Mouse (Mus musculus): ENCODE results near the gene Anxa6.

The Anxa6 gene

DNA sequence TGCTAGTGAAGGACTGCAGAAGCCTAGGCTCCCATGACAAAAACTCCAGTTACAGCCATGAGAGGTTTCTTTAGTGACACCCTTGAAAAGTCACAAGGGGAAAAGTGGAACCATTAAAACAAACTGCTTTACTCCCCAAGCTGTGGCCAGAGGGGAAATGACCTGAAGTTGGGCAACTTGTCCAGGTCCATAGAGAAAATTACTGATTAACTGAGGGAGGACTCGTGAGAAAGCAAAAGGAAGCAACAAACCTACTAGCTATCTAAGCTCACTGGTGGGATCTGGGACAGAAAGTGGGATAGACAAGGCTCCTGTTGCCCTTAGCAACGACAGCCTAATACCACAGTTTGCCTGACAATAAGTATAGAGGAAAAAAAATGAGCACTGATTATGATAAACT lies 4.7 kb downstream of the Anxa6 start:
- no peak for DNase-seq

GRCm38 (mm10) chr11:55027204-55027855 lies 5.9 kb downstream of the Anxa6 start:
- no peak for DNase-seq

DNA sequence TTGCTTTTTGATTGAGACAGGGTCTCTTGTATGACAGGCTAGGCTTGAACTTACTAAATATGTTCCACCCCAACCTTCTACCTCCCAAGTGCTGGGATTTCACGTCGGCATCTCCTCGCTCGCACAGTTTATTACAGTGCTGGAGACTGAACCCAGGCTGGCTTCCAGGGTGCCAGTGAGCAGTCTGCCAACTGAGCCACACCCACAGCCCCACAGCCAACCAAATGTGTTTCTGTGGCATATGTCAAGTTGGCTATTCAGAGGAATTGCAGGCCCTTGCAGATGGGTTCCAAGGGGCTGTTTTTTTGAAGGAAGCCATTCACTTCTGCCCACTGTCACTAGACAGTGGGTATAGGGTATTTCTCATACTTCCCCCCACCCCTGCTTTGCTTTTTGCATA lies 7.3 kb downstream of the Anxa6 start:
- DNase-seq: peak; percentile 55 to 76

- no peak for DNase-seq
Observed at GRCm38 (mm10) chr11:55023583-55023982, 9.7 kb downstream of the Anxa6 start.

GRCm38 (mm10) chr11:55023049-55023564 lies 10.1 kb downstream of the Anxa6 start:
- DNase-seq: peak; percentile 93 to 97

DNA sequence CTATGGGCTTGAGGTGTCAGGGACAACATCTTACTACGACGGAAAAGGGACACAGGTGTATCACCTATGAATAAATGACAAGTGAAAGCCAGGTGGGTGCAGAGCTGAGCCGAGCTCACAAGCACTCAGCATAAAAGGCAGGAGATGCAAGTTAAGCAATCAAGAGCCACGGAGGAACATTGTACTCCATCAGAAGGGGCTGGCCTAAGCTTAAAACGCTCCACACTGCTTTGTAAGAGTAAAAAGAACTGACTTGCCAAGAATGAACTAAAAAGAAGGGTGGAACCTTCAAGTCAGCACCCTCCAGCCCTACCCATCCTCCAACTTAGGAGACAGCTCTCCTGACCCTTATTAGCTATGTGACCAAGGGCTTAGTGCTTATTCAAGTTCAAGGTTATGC lies 10.7 kb downstream of the Anxa6 start:
- no peak for DNase-seq

- DNase-seq: peak; percentile 40 to 49
Observed at GRCm38 (mm10) chr11:55021859-55022258, 11.4 kb downstream of the Anxa6 start.

- DNase-seq: no peak
Observed at GRCm38 (mm10) chr11:55021458-55021857, 11.8 kb downstream of the Anxa6 start.

GRCm38 (mm10) chr11:55019711-55020110 lies 13.5 kb downstream of the Anxa6 start:
- no peak for DNase-seq

DNA sequence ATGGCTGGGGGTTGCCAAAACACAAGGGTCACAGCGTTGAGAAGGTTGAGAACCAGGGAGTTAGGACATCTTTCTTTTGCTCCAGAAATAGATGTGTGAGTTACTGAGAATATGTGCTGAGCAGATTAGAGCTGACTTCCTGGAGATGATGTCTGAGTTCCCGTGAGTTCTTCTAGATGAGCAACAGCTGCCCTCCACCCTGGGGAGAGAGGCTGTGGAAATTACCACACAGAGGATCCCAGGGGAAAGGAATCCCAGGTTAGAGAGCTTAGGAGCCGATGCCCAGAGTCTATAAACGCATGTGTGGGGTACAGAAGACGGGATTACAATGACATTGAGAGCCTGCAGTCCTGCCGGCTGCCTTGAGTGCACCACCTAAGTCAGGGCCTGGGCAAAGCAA lies 15.2 kb downstream of the Anxa6 start:
- DNase-seq: no peak

DNA sequence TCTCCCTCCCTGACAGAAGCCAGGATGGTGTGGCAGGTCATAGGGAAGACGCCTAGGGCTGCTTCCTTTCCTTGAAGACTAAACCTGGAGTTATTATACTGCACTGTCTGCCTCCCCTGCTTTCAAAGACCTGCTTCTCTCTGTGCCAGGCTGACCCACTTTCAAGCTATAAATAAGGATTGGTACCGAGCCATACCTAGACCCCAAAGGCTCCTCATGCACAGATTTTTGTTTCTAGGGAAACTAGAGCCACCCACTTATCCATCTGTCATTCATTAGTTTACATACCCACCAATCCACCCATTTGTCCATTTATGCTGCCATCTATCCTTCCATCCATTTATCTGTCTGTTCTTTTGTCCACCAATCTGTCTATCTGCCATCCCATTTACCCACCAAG lies 16.0 kb downstream of the Anxa6 start:
- no peak for DNase-seq

DNA sequence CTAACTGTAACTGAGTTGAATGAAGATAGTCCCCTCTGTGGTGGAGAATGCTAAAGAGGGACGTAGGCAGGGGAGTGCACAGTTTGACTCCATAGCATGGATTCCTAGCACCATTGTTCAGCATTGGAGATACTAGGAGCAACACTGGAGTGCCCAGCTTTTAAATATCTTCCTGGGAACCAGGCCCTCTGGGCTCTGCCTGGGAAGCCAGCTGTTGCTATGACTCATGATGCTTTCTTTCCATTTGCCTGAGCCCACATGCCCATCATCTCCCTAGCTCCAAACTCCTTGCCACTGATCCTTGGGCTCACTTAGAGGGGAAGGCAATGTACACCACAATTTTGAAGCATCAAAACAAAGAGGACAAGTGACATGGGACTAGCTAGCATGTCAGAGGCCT lies 16.5 kb downstream of the Anxa6 start:
- no peak for DNase-seq

DNA sequence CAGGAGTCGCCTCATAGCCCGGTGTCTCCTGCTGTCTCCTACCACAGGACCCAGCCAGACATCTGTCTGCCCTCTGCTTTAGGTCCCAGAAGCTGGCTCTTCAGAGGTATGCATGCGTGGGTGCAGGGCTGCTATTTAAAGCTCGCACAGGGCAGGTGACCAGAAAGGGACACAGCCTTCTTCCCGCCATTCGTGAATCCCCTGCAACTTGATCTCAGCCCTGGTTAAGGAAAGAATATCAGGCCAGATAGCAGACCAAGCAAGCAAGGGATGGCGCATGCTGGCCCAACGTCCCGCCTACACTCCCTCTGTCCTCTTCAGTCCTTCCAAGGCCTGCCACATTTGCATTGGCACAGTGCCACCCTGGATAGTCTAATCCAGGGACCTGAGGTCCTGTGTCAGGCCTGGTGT lies 17.4 kb downstream of the Anxa6 start:
- DNase-seq: peak; percentile 52 to 61

- DNase-seq: no peak
Observed at GRCm38 (mm10) chr11:55015264-55015663, 18.0 kb downstream of the Anxa6 start.

GRCm38 (mm10) chr11:55013802-55014201 lies 19.4 kb downstream of the Anxa6 start:
- no peak for DNase-seq

DNA sequence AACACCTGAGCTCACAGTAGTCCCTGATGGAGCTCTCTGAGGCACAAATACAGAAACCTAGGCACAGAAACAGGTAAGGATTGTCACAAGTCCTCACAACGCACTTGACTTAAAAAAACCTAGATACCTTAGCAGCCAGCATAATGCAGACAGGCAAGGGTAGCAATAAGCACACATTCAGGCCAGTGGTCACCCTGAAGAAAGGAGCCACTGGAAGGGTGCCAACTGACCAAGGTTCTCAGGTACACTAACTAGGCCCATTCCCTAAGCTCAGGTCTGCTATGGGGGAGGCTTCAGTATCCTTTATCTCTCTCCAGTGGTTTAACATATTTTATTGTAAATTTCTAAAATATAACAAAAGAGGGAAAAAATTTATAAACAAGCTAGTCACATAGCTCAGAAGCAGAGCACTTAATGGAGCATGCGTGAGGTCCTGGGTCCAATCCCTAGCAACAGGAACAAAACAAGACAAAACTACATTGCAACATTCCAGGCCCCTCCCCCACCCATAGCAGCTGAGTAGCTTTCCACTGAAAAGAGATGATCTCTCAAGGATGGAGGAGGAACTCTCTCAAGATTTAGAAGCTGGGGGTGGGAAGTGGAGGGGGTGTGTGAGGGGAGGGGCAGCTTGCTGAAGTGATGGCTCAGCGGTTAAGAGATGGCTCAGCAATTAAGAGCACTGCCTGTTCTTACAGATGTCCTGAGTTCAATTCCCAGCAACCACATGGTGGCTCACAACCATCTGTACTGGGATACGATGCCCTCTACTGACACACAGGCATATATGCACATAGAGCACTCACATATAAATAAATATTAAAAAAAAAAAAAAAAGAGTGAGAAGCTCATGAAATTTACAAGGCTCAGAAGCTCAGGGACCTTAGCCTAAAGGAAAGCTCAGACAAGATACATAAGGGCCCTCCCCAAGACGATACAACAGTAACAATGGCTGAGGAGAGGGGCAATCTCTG lies 20.4 kb downstream of the Anxa6 start:
- peak; percentile 72 to 76 for DNase-seq

GRCm38 (mm10) chr11:55011440-55011839 lies 21.8 kb downstream of the Anxa6 start:
- no peak for DNase-seq

GRCm38 (mm10) chr11:55008230-55008629 lies 25.0 kb downstream of the Anxa6 start:
- DNase-seq: no peak

- DNase-seq: no peak
Observed at GRCm38 (mm10) chr11:55005684-55006083, 27.6 kb downstream of the Anxa6 start.

DNA sequence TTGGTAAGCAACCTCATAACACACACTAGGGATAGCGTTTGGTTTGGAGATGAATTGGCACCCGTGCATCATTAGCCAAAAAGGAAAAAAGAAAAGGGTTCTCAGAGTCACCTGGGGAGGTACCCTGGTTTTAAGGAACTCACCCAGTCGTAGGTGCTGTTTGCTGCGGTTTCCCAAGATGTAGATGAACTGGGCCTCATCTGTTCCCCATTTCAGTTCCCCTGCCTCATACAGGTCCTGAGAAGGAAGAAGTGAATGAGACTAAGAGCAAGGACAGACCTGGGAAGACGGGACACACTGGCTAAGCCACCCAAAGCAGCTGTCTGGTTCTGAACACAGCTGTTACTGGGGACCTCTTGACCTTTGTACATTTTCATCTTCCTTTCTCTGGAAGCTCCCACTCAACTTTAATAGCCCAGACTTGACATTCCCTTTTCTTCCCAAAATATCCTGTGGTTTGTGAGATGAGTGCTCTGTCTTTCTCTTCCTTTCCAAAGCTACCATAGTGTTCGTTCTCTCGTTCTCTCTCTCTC lies 28.2 kb downstream of the Anxa6 start:
- DNase-seq: no peak

DNA sequence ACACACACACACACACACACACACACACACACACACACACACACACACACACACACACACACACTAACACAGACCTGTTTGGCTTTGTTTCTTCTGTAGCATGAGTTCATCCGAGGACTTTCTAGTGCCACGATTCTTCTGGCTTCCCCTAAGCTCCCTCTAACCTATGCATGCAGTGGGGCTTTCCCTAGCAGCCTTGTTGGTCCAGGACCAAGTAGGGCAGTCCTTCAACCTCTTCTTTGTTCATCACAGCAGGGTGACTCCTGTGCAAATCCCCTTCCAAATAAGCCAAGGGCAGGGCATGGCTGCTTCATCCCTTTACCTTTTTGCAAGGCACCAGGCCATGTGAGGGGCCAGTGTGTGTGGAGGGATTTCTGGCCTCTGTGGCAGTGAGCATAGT lies 34.5 kb downstream of the Anxa6 start:
- no peak for DNase-seq

GRCm38 (mm10) chr11:54998284-54998683 lies 35.0 kb downstream of the Anxa6 start:
- DNase-seq: peak; percentile 70 to 72

DNA sequence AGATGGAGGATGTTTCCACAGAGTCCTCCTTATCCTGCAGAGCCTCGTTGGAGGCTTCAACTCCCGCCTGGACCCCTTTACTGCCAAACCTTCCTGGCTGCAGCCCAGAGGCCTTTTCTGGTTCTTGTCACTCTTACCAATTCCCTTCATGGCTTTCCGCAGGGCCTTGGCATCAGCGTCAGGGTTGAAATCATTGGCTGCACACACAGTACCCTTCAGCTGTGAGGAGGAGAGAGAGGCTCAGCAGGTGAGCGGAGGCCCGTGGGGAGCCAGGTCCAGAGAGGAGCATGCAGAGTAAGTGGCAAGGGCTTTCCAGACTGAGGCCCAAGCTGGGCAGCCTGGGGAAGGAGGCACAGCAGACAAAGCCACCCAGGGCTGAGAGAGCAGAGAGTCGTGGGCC lies 37.1 kb downstream of the Anxa6 start:
- no peak for DNase-seq

DNA sequence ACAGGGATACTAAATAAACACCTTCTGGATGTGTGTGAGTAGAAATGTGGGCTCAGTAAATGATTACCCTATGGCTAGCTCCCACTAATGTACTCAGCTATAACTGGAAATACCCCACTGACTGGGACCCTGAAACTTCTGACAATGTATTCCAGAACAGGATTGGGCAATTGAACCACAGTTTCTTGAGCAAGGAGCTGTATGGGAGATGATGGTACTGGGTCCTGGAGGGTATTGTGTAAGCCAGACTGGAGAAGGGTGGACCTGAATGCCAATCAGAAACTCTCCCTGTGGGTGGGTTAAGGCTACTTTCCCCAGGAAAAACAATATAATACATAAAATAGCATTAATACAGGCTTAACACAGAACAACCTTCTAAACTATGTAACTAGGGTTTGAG lies 43.3 kb downstream of the Anxa6 start:
- DNase-seq: no peak

Data from lung, postnatal 4 days (tissue).